Mouse (Mus musculus) testis, adult 2 months (tissue): ENCODE measurements around the gene Tmem203.

Source experiments
- CTCF ChIP-seq: fragments of 200-500 bp; IDR thresholded peaks from 2 replicates; pipeline ENCODE4 v1.5.1; 2012; ENCODE audit warnings: low read depth, mild to moderate bottlenecking, inconsistent platforms, low read length, moderate library complexity; ENCODE audit not compliant: control insufficient read depth, insufficient read depth, insufficient replicate concordance
- POLR2A ChIP-seq: fragments of 200-500 bp; IDR thresholded peaks from 2 replicates; pipeline ENCODE4 v1.6.1; 2012; ENCODE audit warnings: low read depth, mild to moderate bottlenecking, inconsistent platforms, low read length, moderate library complexity; ENCODE audit not compliant: control insufficient read depth

DNA sequence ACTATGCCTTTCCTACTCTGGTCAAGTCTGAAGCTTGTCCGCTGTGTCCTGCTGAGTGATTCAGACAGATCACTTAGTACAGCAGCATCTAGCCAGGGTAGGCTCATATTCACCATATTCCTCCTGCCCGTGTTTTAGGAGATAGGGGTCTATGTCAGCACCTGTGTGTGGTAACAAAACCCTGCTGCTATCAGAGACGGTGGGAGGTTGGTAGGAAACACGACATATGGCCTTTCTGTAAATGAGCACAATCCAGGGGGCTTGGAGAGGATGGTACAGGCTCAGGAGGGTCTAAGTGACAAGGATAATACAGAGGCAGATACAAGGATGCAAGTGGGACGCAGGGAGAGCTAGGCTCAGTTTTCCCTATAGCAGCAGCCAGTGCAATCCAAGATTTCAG, 25.7 kb upstream of the Tmem203 start:
- TF ChIP-seq CTCF, result no peak
- TF ChIP-seq POLR2A, result no peak
